Mouse (Mus musculus) forebrain, embryonic 11.5 days (tissue): ENCODE measurements around the gene Cpsf4l. TPM values are rescaled to one million over a fixed set of nuclear protein-coding genes. Genes with fewer than 3 reads are reported as not detected.

ENCODE experiments used
- ATAC-seq: fragments of 200-750 bp; cut with Nextera tagmentation; replicated peaks from 2 replicates; pipeline ENCODE4 v1.8.0; 2017; ENCODE audit warnings: moderate TSS enrichment; ENCODE audit not compliant: low FRiP score
- DNase-seq: peaks from one replicate; pipeline ENCODE4 v3.0.0-alpha.2; 2017; ENCODE audit warnings: low spot score
- H3K27ac ChIP-seq: fragments of 300-500 bp; sonication (generic); 2 replicates; pipeline ENCODE4 v1.5.1; 2014; ENCODE audit warnings: low read depth, low read length
- H3K27me3 ChIP-seq: fragments of 300-500 bp; sonication (generic); 2 replicates; pipeline ENCODE4 v1.6.1; 2014; ENCODE audit warnings: mild to moderate bottlenecking, low read length, mixed read lengths; ENCODE audit not compliant: control insufficient read depth, insufficient read depth
- H3K36me3 ChIP-seq: fragments of 300-500 bp; sonication (generic); 2 replicates; pipeline ENCODE4 v1.6.1; 2014; ENCODE audit warnings: mild to moderate bottlenecking, low read length, moderate library complexity, mixed read lengths; ENCODE audit not compliant: control insufficient read depth, insufficient read depth
- H3K4me1 ChIP-seq: fragments of 300-500 bp; sonication (generic); replicated peaks from 2 replicates; pipeline ENCODE4 v1.6.1; 2014; ENCODE audit warnings: low read length, mixed read lengths; ENCODE audit not compliant: control insufficient read depth, insufficient read depth
- H3K4me2 ChIP-seq: fragments of 300-500 bp; sonication (generic); 2 replicates; pipeline ENCODE4 v1.6.1; 2014; ENCODE audit warnings: low read depth, mild to moderate bottlenecking, low read length, moderate library complexity, mixed read lengths; ENCODE audit not compliant: severe bottlenecking
- H3K4me3 ChIP-seq: fragments of 300-500 bp; sonication (generic); 2 replicates; pipeline ENCODE4 v1.5.1; 2014; ENCODE audit warnings: low read depth, low read length
- H3K9ac ChIP-seq: fragments of 300-500 bp; sonication (generic); 2 replicates; pipeline ENCODE4 v1.6.1; 2014; ENCODE audit warnings: low read length
- H3K9me3 ChIP-seq: fragments of 300-500 bp; sonication (generic); 2 replicates; pipeline ENCODE4 v1.6.1; 2016; ENCODE audit warnings: low read length, mixed read lengths; ENCODE audit not compliant: control insufficient read depth
- WGBS: fragments of 180-500 bp; shearing (Covaris S2); extraction: QIAGEN DNeasy Blood & Tissue Kit; methylation state at CpG from one replicate; pipeline ENCODE4 v1.1.7; 2014; 5-methylcytosine and 5-hydroxymethylcytosine counted together
- polyA plus RNA-seq: library from polyadenylated mRNA; unstranded; fragments of >200 nt; fragmentation: Nextera tagmentation; extraction: Ambion mirVana; gene quantifications from 2 replicates; pipeline ENCODE4 v1.2.1, GENCODE M21; 2014

The Cpsf4l gene
- polyA plus RNA-seq, 1 experiment from 2014 or later, result 0.47 TPM

DNA sequence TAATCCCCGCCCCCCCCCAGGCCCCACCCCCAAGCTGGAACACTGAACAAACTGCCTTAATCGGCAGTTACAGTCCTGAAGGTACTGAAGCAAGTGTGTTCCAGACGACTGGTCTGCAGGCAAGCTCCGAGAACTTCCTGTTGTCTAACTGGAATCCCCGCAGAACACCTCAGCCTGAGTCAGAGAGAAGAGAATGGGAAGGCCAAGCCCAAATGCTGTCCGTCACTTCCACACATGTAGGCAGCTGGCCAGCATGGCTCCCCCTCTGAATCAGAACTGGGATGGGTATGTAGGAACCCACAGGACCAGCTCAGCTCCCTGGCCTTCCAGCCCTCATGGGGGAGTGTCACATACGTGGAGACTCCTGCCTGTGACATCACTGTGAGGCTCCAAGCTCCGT lies 20.1 kb upstream of the Cpsf4l start:
- peaks cover 23% of the 10 kb centered on the region for H3K4me1 ChIP-seq
- no peak overlapping the region for H3K9ac ChIP-seq
- WGBS, result 69% methylated on average over 8 of the region's 8 CpGs
- H3K9me3 ChIP-seq, result no peaks in the 10 kb centered on the region
- no peak overlapping the region for H3K4me3 ChIP-seq
- H3K4me2 ChIP-seq, result no peak overlapping the region
- no peak for DNase-seq
- H3K27me3 ChIP-seq, result no peaks in the 10 kb centered on the region
- no peak overlapping the region for H3K27ac ChIP-seq
- ATAC-seq, result no peak
- peaks cover 24% of the 10 kb centered on the region for H3K36me3 ChIP-seq

DNA sequence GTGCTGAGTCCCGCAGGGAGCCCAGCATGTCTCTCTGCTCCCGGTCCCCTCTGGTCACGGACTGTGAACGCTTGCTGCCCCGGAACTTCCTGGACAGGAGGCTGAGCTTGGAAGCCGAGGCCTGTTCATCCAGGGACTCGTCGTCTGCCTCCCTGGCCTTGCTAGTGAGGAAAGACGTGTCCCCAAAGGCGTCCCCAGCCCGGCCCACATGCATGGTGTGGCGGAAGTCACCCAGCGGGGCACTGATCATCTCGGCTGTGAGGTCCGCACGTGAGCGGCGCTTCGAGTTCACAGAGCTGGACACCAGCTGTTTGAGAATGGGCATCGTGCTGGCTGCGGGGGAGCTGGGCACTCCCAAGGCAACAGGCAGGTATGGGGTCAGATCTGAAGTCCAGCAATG lies 19.4 kb upstream of the Cpsf4l start:
- no peak overlapping the region for H3K4me2 ChIP-seq
- no peak overlapping the region for H3K9ac ChIP-seq
- DNase-seq (no peak), ATAC-seq (no peak)
- no peak overlapping the region for H3K27ac ChIP-seq
- H3K9me3 ChIP-seq, result no peaks in the 10 kb centered on the region
- H3K4me1 ChIP-seq, result peaks cover 17% of the 10 kb centered on the region
- H3K27me3 ChIP-seq, result no peaks in the 10 kb centered on the region
- peaks cover 24% of the 10 kb centered on the region for H3K36me3 ChIP-seq
- WGBS, result 90% methylated on average over 21 of the region's 21 CpGs
- H3K4me3 ChIP-seq, result no peak overlapping the region

DNA sequence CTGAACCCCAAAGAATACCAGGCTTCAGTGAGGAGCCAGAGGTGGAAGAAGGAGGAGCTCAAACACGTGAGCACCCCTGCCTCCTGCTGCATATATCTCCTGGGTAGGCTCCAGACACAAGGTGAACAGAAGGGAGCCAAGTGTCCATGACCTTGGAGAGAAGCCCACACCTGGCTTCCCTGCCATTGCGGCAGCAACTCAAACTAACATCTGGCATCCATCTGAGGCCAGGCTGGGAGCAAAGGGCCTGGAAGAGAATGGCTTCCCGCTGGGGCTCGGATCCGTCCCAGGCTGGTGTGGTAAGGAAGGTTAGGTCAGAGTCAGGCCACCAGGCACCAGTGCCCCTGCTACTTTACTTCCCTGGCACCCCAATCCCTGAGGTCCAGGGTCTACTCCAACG lies 18.2 kb upstream of the Cpsf4l start:
- ATAC-seq, result no peak
- 72% methylated on average over 6 of the region's 6 CpGs for WGBS
- peaks cover 24% of the 10 kb centered on the region for H3K36me3 ChIP-seq

DNA sequence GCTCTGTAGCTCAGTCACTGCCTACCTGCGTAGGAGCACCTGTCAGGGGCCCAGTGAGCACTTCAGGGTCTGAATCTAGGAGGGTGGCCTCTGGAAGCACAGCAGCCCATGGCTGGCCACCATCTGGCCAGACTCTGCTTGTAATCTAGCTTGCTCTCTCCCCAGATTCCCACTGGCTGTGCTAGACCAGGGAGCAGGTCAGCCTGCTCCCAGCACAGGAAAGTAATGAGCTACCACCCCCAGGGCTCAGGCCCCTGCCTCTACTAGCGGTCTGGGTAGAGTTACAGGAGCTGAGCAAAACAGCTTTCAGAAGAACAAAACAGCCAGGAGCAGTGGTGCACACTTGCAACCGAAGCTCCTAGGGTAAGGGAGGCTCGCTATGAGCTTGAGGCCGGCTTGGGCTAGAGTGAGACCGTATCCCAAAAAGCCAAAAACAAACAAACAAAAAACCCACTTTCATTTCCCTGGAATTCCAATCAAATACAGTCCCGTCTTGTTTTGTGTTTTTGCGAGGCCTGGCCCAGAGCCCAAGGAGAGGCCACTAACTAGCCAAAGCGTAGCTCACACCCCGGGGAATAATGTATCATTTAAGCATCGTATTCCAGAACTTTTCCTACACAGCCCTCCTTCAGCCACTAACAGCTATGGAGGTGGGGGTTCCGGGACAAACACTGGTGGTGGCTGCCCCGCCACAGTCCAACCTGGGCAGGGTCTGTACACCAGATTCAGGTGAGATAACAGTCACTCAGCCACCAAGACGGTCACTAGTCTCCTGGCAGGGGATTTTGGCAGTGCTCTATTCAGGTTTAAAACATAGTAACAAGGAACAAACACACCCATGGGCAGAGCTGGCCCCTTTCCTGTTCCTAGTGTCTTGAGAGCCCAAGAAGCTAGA lies 17.4 kb upstream of the Cpsf4l start:
- 90% methylated on average over 14 of the region's 14 CpGs for WGBS
- no peaks in the 10 kb centered on the region for H3K27me3 ChIP-seq
- no peak overlapping the region for H3K4me3 ChIP-seq
- H3K9me3 ChIP-seq, result no peaks in the 10 kb centered on the region
- no peak overlapping the region for H3K27ac ChIP-seq
- H3K36me3 ChIP-seq, result peaks cover 24% of the 10 kb centered on the region
- peaks cover 9% of the 10 kb centered on the region for H3K4me1 ChIP-seq
- DNase-seq, result no peak
- no peak for ATAC-seq
- H3K4me2 ChIP-seq, result no peak overlapping the region
- H3K9ac ChIP-seq, result no peak overlapping the region

More for the DNA sequence above, 18.2 kb upstream of the Cpsf4l start:
- Histone ChIP-seq H3K27ac (no peak overlapping the region), H3K4me2 (no peak overlapping the region), H3K9me3 (no peaks in the 10 kb centered on the region), H3K9ac (no peak overlapping the region), H3K4me3 (no peak overlapping the region), H3K27me3 (no peaks in the 10 kb centered on the region), H3K4me1 (peaks cover 11% of the 10 kb centered on the region)
- no peak for DNase-seq

DNA sequence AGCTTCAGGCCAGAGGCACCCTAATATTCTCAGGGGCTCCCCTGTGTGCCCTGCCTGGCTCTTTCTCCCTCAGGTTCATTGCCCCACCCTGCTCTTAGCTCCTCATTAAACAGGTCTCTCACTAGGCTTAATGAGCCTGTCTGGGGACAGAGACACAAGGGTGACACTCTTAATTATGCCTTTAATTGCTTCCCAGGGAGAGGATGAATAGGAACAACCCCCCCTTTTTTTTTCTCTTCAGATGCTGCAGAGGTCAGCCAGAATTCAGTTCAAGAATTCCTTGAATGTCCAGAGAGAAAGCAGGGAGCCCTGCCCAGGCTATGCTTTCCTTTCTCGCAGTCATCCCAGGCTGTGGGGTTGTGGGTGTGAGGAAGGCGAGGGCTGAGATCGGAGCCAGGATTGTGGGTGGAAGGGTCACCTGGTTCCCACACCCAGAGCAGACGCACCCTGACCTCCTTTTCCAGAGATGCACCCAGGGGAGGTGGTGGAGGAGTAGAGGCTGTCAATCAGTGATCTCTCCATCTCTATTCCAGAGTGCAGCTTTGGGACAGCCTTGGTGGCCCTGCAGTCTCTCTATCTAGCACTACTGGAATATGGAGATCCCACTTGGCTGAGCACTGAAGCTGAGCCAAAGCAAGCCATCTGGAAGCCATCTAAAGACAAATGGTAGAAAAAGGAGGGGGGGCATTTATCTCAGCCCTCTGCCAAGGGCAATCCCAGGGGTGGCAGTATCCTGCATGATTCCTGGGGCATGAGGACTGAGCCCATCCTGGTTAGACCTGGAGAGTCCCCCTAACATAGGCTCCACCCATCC lies 15.6 kb upstream of the Cpsf4l start:
- 71% methylated on average over 4 of the region's 4 CpGs for WGBS
- H3K4me2 ChIP-seq, result no peak overlapping the region
- no peaks in the 10 kb centered on the region for H3K9me3 ChIP-seq
- no peak overlapping the region for H3K9ac ChIP-seq
- H3K4me1 ChIP-seq, result peaks cover 9% of the 10 kb centered on the region
- DNase-seq (no peak), ATAC-seq (peak; percentile 25; the same call in 1 of the 2 replicates)
- peaks cover 24% of the 10 kb centered on the region for H3K36me3 ChIP-seq
- H3K27ac ChIP-seq, result no peak overlapping the region
- no peaks in the 10 kb centered on the region for H3K27me3 ChIP-seq
- H3K4me3 ChIP-seq, result no peak overlapping the region

DNA sequence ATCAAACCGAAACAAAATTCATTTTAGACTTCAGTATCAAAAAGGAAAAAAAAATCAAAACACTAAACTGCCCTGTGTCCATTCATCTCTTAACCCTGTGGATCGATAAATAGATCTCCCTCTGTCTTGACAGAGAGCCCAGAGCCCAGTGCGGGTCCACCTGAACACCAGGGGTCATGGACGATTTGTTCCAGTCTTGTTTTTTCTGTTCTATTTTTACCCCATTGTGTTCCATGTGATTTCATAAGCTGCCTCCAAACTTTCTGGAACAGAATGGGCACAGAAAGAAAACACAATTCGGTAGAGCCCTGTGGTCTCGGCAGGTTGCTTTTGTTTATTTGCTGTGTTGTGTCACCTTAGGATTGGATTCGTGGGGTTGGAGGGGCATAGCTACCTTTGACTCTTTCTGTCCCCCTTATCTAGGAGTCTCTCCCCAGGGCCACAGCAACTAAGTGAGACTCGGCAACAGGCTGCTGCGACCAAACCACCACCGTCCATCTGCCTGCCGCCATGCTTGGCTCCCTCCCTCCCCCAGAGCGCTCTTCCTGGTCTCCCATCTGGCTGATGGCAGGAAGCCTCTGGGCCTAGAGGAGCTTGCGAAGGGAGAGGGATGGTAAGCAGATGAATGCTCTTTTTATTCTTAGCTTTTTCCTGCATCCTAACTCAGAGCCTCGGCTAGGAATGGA lies 12.7 kb upstream of the Cpsf4l start:
- no peaks in the 10 kb centered on the region for H3K9me3 ChIP-seq
- H3K27ac ChIP-seq, result no peak overlapping the region
- H3K36me3 ChIP-seq, result peaks cover 7% of the 10 kb centered on the region; the same call in 1 of the 2 replicates
- H3K4me3 ChIP-seq, result no peak overlapping the region
- H3K9ac ChIP-seq, result no peak overlapping the region
- no peak for DNase-seq
- ATAC-seq, result no peak
- H3K4me2 ChIP-seq, result no peak overlapping the region
- WGBS, result 82% methylated on average over 14 of the region's 14 CpGs
- no peaks in the 10 kb centered on the region for H3K27me3 ChIP-seq
- H3K4me1 ChIP-seq, result peaks cover 9% of the 10 kb centered on the region

DNA sequence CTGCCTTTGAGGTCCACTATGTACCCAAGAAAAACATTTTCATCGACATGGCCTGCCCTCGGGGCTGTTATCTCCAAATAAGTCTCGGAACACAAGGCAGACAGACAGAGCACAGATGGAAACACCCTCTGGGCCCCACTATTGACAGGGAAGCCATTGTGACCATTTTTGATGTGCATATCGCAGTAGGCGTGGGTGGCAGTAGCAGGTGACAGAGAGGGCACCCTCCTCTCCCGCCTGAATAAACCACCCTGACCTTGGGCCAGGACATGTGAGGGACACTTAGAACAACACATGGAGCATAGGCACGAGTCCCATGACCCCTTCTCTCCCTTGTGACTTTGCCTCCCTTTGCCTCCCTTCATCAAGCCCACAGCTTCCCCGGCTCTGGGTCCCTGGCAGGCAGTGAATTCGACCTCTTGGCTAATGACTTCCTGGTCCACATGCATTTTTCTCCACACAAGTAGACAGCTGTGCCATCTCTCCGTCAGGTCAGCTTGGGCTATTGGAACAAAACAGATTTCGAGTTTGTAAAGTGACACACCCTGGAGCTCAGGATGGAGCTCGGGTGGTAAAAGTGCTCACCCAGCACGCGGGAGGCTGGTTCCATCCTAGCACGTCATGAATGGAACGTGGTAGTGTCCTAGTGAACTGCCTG lies 8.1 kb upstream of the Cpsf4l start:
- ATAC-seq (no peak), DNase-seq (no peak)
- Histone ChIP-seq H3K9ac (no peak overlapping the region), H3K27me3 (no peaks in the 10 kb centered on the region), H3K4me2 (no peak overlapping the region), H3K27ac (no peak overlapping the region), H3K36me3 (no peaks in the 10 kb centered on the region), H3K4me1 (no peaks in the 10 kb centered on the region), H3K4me3 (no peak overlapping the region), H3K9me3 (no peaks in the 10 kb centered on the region)
- 67% methylated on average over 16 of the region's 16 CpGs for WGBS

DNA sequence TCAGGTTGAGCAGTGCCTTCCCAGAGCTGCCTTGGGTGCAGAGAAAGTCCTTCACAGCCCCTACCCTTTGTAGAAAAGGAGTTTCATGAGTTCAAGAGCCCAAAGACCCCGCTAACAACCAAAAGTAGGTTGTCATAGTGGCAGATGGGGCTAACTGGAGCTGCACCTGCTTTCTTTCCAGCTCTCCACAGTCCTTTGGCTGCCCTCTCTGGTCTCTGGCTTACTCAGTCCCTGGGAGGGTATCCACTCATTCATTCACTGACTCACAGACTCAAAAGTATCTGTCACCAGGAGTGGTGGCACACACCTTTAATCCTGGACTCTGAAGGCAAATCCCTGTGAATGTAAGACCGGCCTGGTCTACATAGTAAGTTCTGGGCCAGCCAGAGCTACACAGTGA lies 6.3 kb upstream of the Cpsf4l start:
- Histone ChIP-seq H3K4me2 (no peak overlapping the region), H3K9me3 (no peaks in the 10 kb centered on the region), H3K4me1 (peaks cover 1% of the 10 kb centered on the region), H3K27me3 (no peaks in the 10 kb centered on the region), H3K9ac (no peak overlapping the region), H3K36me3 (no peaks in the 10 kb centered on the region), H3K4me3 (no peak overlapping the region), H3K27ac (no peak overlapping the region)
- 92% methylated on average over 2 of the region's 2 CpGs for WGBS
- DNase-seq (no peak), ATAC-seq (no peak)
